Mouse (Mus musculus): ENCODE measurements around the gene Oas1e.

GRCm38 (mm10) chr5:120809171-120809570 is 13.8 kb upstream of the Oas1e start:
- TF ChIP-seq POLR2A (IDR thresholded peaks at IDR 0.05; ENCODE audit: control insufficient read depth, low read depth, low read length) (no peak), CTCF (IDR thresholded peaks at IDR 0.05; ENCODE audit: control insufficient read depth, insufficient read depth, insufficient replicate concordance, low read depth, low read length) (no peak)
